Mouse (Mus musculus) embryonic facial prominence, embryonic 12.5 days (tissue): Measurements from ENCODE around the gene Ganc. TPM values are rescaled to one million over a fixed set of nuclear protein-coding genes. Genes with fewer than 3 reads are reported as not detected.
A peak's percentile ranks its signal among the peaks of the same experiment; 100 is the strongest.

Experiments used
- ATAC-seq: fragments of 200-750 bp; cut with Nextera tagmentation; 2 replicates; pipeline ENCODE4 v1.8.0; 2017; ENCODE audit not compliant: insufficient number of reproducible peaks, insufficient read depth, low FRiP score, low TSS enrichment
- H3K27ac ChIP-seq: fragments of 300-500 bp; sonication (generic); 2 replicates; pipeline ENCODE4 v1.5.1; 2016; ENCODE audit warnings: mild to moderate bottlenecking
- H3K27me3 ChIP-seq: fragments of 300-500 bp; sonication (generic); 2 replicates; pipeline ENCODE4 v1.6.1; 2016; ENCODE audit warnings: mild to moderate bottlenecking, moderate library complexity
- H3K36me3 ChIP-seq: fragments of 300-500 bp; sonication (generic); 2 replicates; pipeline ENCODE4 v1.6.1; 2016; ENCODE audit warnings: mild to moderate bottlenecking
- H3K4me1 ChIP-seq: fragments of 300-500 bp; sonication (generic); 2 replicates; pipeline ENCODE4 v1.6.1; 2016
- H3K4me2 ChIP-seq: fragments of 300-500 bp; sonication (generic); replicated peaks from 2 replicates; pipeline ENCODE4 v1.6.1; 2016; ENCODE audit warnings: mild to moderate bottlenecking, moderate library complexity
- H3K4me3 ChIP-seq: fragments of 300-500 bp; sonication (generic); 2 replicates; pipeline ENCODE4 v1.5.1; 2016; ENCODE audit warnings: mild to moderate bottlenecking
- H3K9ac ChIP-seq: fragments of 300-500 bp; sonication (generic); 2 replicates; pipeline ENCODE4 v1.6.1; 2016; ENCODE audit warnings: mild to moderate bottlenecking, moderate library complexity
- H3K9me3 ChIP-seq: fragments of 300-500 bp; sonication (generic); 2 replicates; pipeline ENCODE4 v1.6.1; 2016; ENCODE audit warnings: mild to moderate bottlenecking, moderate library complexity
- WGBS: fragments of 180-500 bp; shearing (Covaris S2); methylation state at CpG from one replicate; pipeline ENCODE4 v1.1.7; 2016; 5-methylcytosine and 5-hydroxymethylcytosine counted together
- polyA plus RNA-seq: library from polyadenylated mRNA; unstranded; fragments of >200 nt; fragmentation: Nextera tagmentation; extraction: Ambion mirVana; gene quantifications from 2 replicates; pipeline ENCODE4 v1.2.1, GENCODE M21; 2016

Gene Ganc
- polyA plus RNA-seq, 1 experiment from 2014 or later = 9.0 TPM

- Histone ChIP-seq H3K36me3 (no peaks in the 10 kb centered on the region), H3K4me1 (no peaks in the 10 kb centered on the region), H3K27ac (no peak overlapping the region), H3K4me3 (no peak overlapping the region), H3K9ac (no peak overlapping the region), H3K9me3 (no peaks in the 10 kb centered on the region), H3K4me2 (no peak overlapping the region), H3K27me3 (no peaks in the 10 kb centered on the region)
- ATAC-seq = no peak
- WGBS = 62% methylated on average over 3 of the region's 3 CpGs
These were observed 74.9 kb downstream of the Ganc start for GRCm38 (mm10) chr2:120478600-120478999.

GRCm38 (mm10) chr2:120481921-120482320 is 78.2 kb downstream of the Ganc start:
- H3K36me3 ChIP-seq = no peaks in the 10 kb centered on the region
- H3K9ac ChIP-seq = no peak overlapping the region
- H3K9me3 ChIP-seq = no peaks in the 10 kb centered on the region
- H3K4me1 ChIP-seq = no peaks in the 10 kb centered on the region
- 74% methylated on average over 8 of the region's 8 CpGs for WGBS
- H3K4me3 ChIP-seq = no peak overlapping the region
- H3K4me2 ChIP-seq = no peak overlapping the region
- no peak for ATAC-seq
- H3K27ac ChIP-seq = no peak overlapping the region
- no peaks in the 10 kb centered on the region for H3K27me3 ChIP-seq

GRCm38 (mm10) chr2:120482506-120483389 is 79.1 kb downstream of the Ganc start:
- WGBS = 69% methylated on average over 8 of the region's 8 CpGs
- no peak overlapping the region for H3K9ac ChIP-seq
- no peaks in the 10 kb centered on the region for H3K9me3 ChIP-seq
- H3K27me3 ChIP-seq = no peaks in the 10 kb centered on the region
- ATAC-seq = no peak
- no peaks in the 10 kb centered on the region for H3K4me1 ChIP-seq
- H3K27ac ChIP-seq = no peak overlapping the region
- H3K36me3 ChIP-seq = no peaks in the 10 kb centered on the region
- H3K4me3 ChIP-seq = no peak overlapping the region
- H3K4me2 ChIP-seq = no peak overlapping the region

GRCm38 (mm10) chr2:120484241-120484640 is 80.5 kb downstream of the Ganc start:
- Histone ChIP-seq H3K9ac (no peak overlapping the region), H3K27me3 (no peaks in the 10 kb centered on the region), H3K27ac (no peak overlapping the region), H3K9me3 (no peaks in the 10 kb centered on the region), H3K4me3 (no peak overlapping the region), H3K4me1 (no peaks in the 10 kb centered on the region), H3K36me3 (no peaks in the 10 kb centered on the region), H3K4me2 (no peak overlapping the region)
- ATAC-seq = no peak
- 91% methylated on average over 3 of the region's 3 CpGs for WGBS

- H3K4me3 ChIP-seq = no peak overlapping the region
- H3K4me1 ChIP-seq = no peaks in the 10 kb centered on the region
- WGBS = 49% methylated on average over 4 of the region's 4 CpGs
- no peak overlapping the region for H3K27ac ChIP-seq
- H3K36me3 ChIP-seq = no peaks in the 10 kb centered on the region
- no peaks in the 10 kb centered on the region for H3K27me3 ChIP-seq
- H3K9me3 ChIP-seq = no peaks in the 10 kb centered on the region
- H3K9ac ChIP-seq = no peak overlapping the region
- no peak overlapping the region for H3K4me2 ChIP-seq
- no peak for ATAC-seq
These were observed 89.6 kb downstream of the Ganc start for GRCm38 (mm10) chr2:120493254-120493653.

GRCm38 (mm10) chr2:120496511-120496910 is 92.8 kb downstream of the Ganc start:
- 69% methylated on average over 3 of the region's 3 CpGs for WGBS

GRCm38 (mm10) chr2:120499971-120500471 is 96.3 kb downstream of the Ganc start:
- no peak overlapping the region for H3K4me2 ChIP-seq
- H3K4me1 ChIP-seq = peaks cover 18% of the 10 kb centered on the region
- no peak overlapping the region for H3K4me3 ChIP-seq
- H3K27ac ChIP-seq = 0 out of 2 replicates have a peak overlapping the region, but pooled peaks have one; percentile 36
- 67% methylated on average over 6 of the region's 6 CpGs for WGBS
- H3K27me3 ChIP-seq = no peaks in the 10 kb centered on the region
- H3K36me3 ChIP-seq = 0 out of 2 replicates have a peak, but pooled peaks cover 4% of the 10 kb centered on the region
- no peak overlapping the region for H3K9ac ChIP-seq
- ATAC-seq = no peak
- no peaks in the 10 kb centered on the region for H3K9me3 ChIP-seq

More at GRCm38 (mm10) chr2:120496511-120496910, 92.8 kb downstream of the Ganc start:
- no peak overlapping the region for H3K27ac ChIP-seq
- no peaks in the 10 kb centered on the region for H3K27me3 ChIP-seq
- ATAC-seq = no peak
- H3K9me3 ChIP-seq = no peaks in the 10 kb centered on the region
- 0 out of 2 replicates have a peak, but pooled peaks cover 11% of the 10 kb centered on the region for H3K4me1 ChIP-seq
- no peak overlapping the region for H3K4me3 ChIP-seq
- no peaks in the 10 kb centered on the region for H3K36me3 ChIP-seq
- H3K4me2 ChIP-seq = no peak overlapping the region
- H3K9ac ChIP-seq = no peak overlapping the region

GRCm38 (mm10) chr2:120501136-120501918 is 97.6 kb downstream of the Ganc start:
- no peaks in the 10 kb centered on the region for H3K27me3 ChIP-seq
- H3K4me1 ChIP-seq = peaks cover 18% of the 10 kb centered on the region
- H3K9me3 ChIP-seq = no peaks in the 10 kb centered on the region
- peaks cover 17% of the 10 kb centered on the region for H3K36me3 ChIP-seq
- no peak for ATAC-seq
- H3K4me2 ChIP-seq = no peak overlapping the region
- no peak overlapping the region for H3K27ac ChIP-seq
- WGBS = 42% methylated on average over 14 of the region's 17 CpGs
- H3K4me3 ChIP-seq = no peak overlapping the region
- no peak overlapping the region for H3K9ac ChIP-seq

GRCm38 (mm10) chr2:120501931-120502604 is 98.4 kb downstream of the Ganc start:
- ATAC-seq = no peak
- H3K4me3 ChIP-seq = no peak overlapping the region
- H3K27me3 ChIP-seq = no peaks in the 10 kb centered on the region
- no peak overlapping the region for H3K9ac ChIP-seq
- no peak overlapping the region for H3K27ac ChIP-seq
- peaks cover 20% of the 10 kb centered on the region for H3K36me3 ChIP-seq
- H3K4me2 ChIP-seq = no peak overlapping the region
- H3K9me3 ChIP-seq = no peaks in the 10 kb centered on the region
- peaks cover 18% of the 10 kb centered on the region for H3K4me1 ChIP-seq
- 71% methylated on average over 13 of the region's 13 CpGs for WGBS

- no peak overlapping the region for H3K4me3 ChIP-seq
- peaks cover 20% of the 10 kb centered on the region for H3K36me3 ChIP-seq
- no peak overlapping the region for H3K4me2 ChIP-seq
- no peaks in the 10 kb centered on the region for H3K9me3 ChIP-seq
- 78% methylated on average over 3 of the region's 3 CpGs for WGBS
- H3K27ac ChIP-seq = no peak overlapping the region
- no peaks in the 10 kb centered on the region for H3K27me3 ChIP-seq
- H3K4me1 ChIP-seq = peaks cover 18% of the 10 kb centered on the region
- no peak overlapping the region for H3K9ac ChIP-seq
- ATAC-seq = no peak
These were observed 98.9 kb downstream of the Ganc start for GRCm38 (mm10) chr2:120502605-120502990.

GRCm38 (mm10) chr2:120503094-120503493 is 99.4 kb downstream of the Ganc start:
- whole genome bisulfite sequencing = 84% methylated on average over 6 of the region's 6 CpGs
- Histone ChIP-seq H3K9me3 (no peaks in the 10 kb centered on the region), H3K4me2 (no peak overlapping the region), H3K27me3 (no peaks in the 10 kb centered on the region), H3K27ac (no peak overlapping the region), H3K36me3 (peaks cover 23% of the 10 kb centered on the region), H3K4me3 (no peak overlapping the region), H3K9ac (no peak overlapping the region), H3K4me1 (peaks cover 18% of the 10 kb centered on the region)
- no peak for ATAC-seq
